Mouse (Mus musculus) urinary bladder, postnatal 14 days (tissue): ENCODE measurements around the gene Lnx1.

Source experiments
- DNase-seq: peaks from one replicate; pipeline ENCODE4 v3.0.0; 2021; ENCODE audit warnings: low spot score

Gene Lnx1

DNA sequence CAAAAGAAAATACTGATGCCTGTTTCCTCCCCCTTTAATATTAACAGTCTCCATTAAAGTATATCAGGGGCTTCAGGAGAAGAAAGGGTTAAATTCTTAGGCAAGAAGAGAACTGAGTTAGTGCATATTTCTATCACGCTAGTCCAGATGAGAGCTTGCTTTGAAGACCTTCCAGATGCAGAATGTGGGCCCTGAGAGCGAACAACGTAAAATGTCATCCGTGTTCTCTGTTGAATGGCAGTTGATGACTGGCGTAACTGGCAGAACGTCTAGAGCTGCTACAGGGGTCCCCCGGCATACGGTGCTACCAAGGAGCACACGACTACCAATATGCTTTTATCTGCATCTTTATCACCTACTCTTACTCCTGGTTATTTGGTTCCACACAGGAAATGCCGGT is 100.3 kb downstream of the Lnx1 start:
- DNase-seq = no peak

DNA sequence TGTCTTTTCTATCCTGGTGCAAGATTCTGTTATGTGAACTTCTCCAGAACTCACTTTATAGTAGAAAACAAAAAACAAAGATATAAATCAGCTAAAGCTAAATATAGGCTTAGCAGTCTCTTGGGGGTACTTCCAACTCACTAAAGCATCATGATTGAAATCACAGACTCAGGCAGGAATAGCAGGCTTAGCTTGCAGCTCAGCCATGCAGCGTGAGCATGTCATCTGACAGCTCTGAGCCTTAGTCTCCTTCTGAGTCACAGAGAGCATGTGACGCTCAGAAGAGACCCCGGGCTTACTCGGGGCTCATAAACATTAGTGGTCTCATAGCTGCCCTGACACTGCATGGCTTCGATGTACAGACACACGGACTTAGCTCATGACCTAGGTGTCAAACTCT is 100.7 kb downstream of the Lnx1 start:
- no peak for DNase-seq

DNA sequence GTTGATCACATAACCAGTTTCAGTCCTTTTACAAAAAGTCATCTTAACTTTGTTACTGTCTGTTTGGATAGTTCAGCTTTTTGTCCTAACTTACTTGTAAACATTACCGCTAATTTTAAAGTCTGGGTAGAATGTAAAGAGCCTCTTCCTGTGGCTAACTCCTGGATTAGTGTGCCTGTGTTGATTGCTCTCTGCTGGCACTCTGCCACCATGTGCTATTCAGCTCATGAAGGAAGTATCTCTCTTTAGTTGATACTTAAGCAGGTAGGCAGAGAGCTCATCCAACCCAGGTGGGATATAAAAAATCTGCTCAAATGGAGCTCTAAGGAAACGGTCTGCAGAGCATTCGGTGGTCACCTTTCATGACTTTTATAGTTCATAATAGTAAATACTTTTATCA is 101.5 kb downstream of the Lnx1 start:
- no peak for DNase-seq

DNA sequence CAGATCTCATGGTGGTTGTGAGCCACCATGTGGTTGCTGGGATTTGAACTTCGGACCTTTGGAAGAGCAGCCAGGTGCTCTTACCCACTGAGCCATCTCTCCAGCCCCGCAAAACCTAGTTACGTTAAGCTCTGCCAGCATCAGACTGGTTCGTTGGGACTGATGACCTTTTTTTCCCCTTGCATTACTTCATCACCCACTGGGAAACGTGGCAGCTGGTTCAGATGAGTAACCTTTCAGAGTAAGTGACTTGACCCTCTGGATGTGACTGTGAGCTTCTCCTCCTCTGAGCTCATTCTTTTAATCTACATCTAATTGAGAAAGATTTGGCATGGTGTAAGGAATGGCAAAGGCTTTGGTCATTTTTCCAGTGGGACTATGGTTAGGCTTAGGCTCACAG is 102.7 kb downstream of the Lnx1 start:
- DNase-seq = no peak

DNA sequence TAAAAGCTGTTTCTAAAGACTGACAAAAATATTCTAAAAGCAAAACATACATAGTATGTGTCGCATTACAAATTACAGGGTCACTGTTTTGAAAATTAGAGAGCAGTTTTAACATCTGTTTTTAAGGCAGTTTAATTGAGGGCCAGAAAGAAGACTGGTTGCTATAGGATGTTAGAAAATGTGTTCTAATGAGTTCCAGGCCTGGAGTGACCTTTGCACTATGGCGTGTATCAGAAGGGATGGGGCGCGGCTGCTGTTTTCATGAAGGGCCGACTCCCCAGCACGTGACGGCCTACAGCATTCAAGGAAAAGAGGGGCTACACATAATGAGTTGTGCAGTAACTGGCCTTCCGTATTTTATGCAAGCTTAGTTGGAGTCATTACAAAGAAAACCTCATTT is 109.6 kb downstream of the Lnx1 start:
- no peak for DNase-seq

DNA sequence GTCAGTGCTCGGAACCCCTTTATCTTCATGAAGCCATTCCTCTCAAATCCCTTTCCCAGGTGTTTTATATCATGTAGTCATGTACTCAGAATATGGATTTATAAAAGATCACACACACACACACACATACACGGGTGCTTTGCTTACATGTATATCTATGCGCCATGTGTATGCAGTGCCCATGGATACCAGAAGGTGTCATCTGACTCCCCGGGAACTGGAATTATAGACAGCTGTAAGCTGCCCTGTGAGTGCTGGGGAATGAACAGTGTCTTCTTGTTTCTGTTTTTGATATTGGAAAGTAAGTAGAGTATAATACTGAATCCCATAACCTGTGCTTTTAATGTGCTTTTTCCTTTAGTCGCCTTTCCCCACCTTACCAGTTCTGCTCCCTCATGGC is 111.3 kb downstream of the Lnx1 start:
- no peak for DNase-seq

DNA sequence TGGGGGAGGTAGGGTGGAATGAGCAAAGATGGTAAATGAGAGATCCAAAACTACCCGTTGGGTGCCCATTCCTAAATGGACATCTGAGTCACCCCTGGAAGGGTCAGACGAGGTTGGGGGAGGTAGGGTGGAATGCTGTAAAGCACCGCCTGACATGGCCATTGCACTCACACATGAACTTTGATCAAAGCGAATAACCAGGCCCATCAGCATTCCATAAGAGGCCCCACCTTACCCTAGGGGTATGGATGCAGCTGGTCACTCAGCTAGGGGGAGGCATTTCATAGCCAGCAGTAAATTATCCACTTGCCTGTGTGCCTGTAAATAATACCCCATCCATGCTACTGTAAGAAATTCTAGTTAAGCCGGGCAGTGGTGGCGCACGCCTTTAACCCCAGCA is 113.6 kb downstream of the Lnx1 start:
- DNase-seq = no peak

DNA sequence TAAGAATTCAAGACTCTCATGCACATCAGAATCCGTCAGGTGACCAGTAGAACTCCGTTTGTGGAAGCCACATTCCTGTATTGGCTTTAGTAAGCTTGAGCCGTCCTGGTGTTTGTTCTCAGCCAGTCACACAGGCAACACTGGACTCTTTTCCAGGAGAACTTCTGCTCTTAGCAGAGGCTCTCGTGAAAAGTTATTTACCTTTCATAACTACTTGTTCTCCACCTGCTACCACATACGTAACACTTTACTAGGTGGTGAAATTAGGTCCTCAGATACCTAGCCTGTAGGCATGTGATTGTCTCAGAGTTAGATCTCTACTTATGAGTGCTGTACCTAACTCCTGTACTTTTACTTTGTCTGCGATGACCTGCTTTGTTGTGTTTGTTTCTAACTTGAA is 130.9 kb downstream of the Lnx1 start:
- no peak for DNase-seq

DNA sequence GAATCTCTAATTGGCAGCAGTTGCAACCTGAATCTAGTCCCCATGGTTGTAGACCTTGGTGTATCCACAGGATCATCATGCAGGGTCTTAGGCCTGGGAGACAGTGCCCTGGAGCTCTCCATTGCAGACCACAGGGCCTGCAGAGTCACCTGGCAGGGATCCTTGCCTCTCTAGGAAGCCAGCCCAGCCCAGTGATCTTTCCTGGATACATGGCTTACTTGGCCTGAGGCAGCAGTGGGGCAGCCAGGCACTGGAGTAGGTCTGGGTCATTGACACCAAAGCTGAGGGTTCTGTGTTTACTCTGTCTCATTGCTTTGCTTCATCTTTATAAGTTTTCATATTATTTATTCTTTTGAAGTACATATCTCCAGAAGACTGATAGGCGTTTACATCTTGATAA is 141.6 kb downstream of the Lnx1 start:
- DNase-seq = peak; percentile 6

DNA sequence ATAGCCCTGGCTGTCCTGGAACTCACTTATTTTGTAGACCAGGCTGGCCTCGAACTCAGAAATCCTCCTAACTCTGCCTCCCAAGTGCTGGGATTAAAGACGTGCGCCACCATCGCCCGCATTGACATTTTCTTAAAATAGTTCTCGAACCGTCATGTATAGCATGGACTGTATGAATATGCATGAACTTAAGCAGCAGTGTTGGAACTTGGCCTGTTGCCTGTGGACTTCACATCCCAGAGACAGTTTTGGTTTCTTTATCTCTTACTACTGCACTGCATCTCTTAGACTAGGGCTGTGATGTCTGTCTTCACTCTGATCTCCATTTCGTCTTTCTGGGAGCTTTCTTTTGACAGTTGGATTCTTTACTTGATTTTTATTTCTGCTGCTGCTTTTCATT is 153.1 kb downstream of the Lnx1 start:
- DNase-seq = no peak

DNA sequence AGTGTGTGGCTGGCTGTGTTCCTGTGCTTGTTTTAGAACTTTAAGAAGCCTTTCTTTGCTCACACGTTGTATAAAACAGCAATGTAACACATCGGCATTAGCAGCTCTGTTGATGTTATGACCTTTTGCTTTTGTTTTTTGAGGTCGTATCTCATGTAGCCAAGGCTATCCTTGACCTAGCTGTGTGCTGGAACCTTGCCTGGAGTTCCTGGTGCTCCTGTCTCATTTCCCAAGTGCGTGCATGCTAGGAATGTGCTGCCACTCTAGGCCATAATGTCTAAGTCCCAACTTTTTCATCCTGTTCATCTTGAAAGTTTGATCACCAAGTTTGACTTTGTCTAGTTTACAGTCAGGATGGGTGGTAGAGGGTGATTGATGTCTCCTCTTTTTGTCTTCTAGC is 157.1 kb downstream of the Lnx1 start:
- DNase-seq = no peak
